Mouse (Mus musculus): ENCODE results near the gene Bmp2. TPM values are rescaled to one million over a fixed set of nuclear protein-coding genes. Genes with fewer than 3 reads are reported as not detected.

Bmp2 gene
- polyA plus RNA-seq, 1 experiment from 2014 or later = 1.6 TPM

Small RNAs within 50 kb of the gene (microRNA-seq; reads per million reads assigned to microRNA genes)
- not detected for gene Mir3090

All from hindbrain, embryonic 13.5 days (tissue).